ENCODE assay signal across 12 mouse cellular contexts in the genomic region with DNA sequence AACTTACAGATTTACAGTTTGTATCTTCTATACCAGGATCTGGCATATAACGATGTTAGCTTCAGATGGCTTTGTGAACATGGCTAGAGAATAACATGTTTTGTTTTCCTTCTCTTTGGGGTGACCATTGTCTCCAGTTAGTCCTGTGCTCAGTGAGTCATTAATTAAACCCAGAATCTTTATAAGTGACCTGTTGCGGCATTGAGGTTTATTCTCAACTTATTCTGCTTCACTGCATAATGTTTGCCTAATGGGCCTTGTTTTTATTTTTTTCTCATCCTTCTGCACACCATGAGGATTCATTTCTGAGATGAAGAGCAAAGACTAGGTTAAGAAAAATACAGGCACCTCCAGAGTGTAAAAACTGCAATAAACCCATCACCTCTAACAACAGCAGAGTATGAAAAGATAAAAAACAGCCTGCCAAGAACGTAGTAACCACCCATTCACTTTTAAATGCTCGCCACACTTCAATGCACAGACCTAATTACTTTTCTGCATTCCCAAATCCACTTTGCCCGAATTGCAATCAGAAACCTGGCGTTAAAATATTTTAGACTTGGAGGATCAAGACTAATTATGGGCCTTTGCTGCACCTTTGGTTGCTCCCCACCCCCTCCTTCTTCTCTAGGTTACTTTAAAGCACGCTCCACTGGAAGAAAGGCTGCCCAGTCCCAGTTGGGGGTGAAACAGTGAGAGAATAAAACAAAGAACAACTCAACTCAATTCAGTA.
DNase-seq lines count a peak whose midpoint lies in the region; ATAC-seq lines count a peak whose summit lies in the region.
"Had no signal": no experiment of that assay in that cellular context is flagged by ENCODE, and none has a peak within 500 bp of the region (broad histone marks: within the 10 kb centered on the region; RNA-seq: fewer than 3 reads in every experiment).

No protein-coding gene starts in this region.

- 40% methylated on average over 7 of the region's 7 CpGs for WGBS in embryonic facial prominence, embryonic 14.5 days
- 14% methylated on average over 7 of the region's 7 CpGs for WGBS in midbrain, embryonic 10.5 days

- ATAC-seq in embryonic facial prominence, embryonic 14.5 days (ENCODE audit: low read depth): peak; percentile 87; the same call in 1 of the 2 replicates
- no peak for ATAC-seq in megakaryocyte-erythroid progenitor cell, adult 5-6 weeks (replicated peaks; ENCODE audit: low FRiP score, low TSS enrichment, poor library complexity, severe bottlenecking)
- ATAC-seq: liver, postnatal 0 days had no signal

- H3K27me3 ChIP-seq in embryonic facial prominence, embryonic 14.5 days (replicated peaks; ENCODE audit: control insufficient read depth, insufficient read depth, low read length): no peaks in the 10 kb centered on the region
- no peaks in the 10 kb centered on the region for H3K27me3 ChIP-seq in midbrain, embryonic 10.5 days (ENCODE audit: low read depth, poor library complexity, severe bottlenecking)
- H3K27me3 ChIP-seq: heart, embryonic 12.5 days had no signal

- DNase-seq in R1 (ENCODE audit: low read depth, low spot score): peak; percentile 3
- peak; percentile 71 for DNase-seq in embryonic facial prominence, embryonic 14.5 days (ENCODE audit: low spot score)
- DNase-seq in kidney, adult 18-20 months: peak; percentile 3
- DNase-seq in midbrain, embryonic 10.5 days (ENCODE audit: low spot score): peak; percentile 31
- DNase-seq in heart, postnatal 14 days: no peak
- DNase-seq in ovary, postnatal 14 days (ENCODE audit: low spot score): no peak
- DNase-seq in left cerebral cortex, postnatal 36 days (ENCODE audit: low spot score in 2 of 2): no peak
- DNase-seq: cerebellum, adult 18-20 months; liver, postnatal 0 days had no signal

- no peaks in the 10 kb centered on the region for H3K9me3 ChIP-seq in embryonic facial prominence, embryonic 14.5 days (ENCODE audit: control insufficient read depth, low read length)
- H3K9me3 ChIP-seq in midbrain, embryonic 10.5 days (replicated peaks): no peaks in the 10 kb centered on the region
- H3K9me3 ChIP-seq: heart, embryonic 12.5 days had no signal

- no peak overlapping the region for H3K9ac ChIP-seq in embryonic facial prominence, embryonic 14.5 days (ENCODE audit: low read depth, low read length)
- H3K9ac ChIP-seq: heart, embryonic 12.5 days; liver, postnatal 0 days had no signal

- H3K4me1 ChIP-seq in embryonic facial prominence, embryonic 14.5 days (ENCODE audit: control insufficient read depth, insufficient read depth, low read length): no peaks in the 10 kb centered on the region
- H3K4me1 ChIP-seq in midbrain, embryonic 10.5 days: peaks cover 78% of the 10 kb centered on the region
- H3K4me1 ChIP-seq: heart, embryonic 12.5 days had no signal

- no peak overlapping the region for H3K27ac ChIP-seq in embryonic facial prominence, embryonic 14.5 days (replicated peaks; ENCODE audit: low read depth, low read length)
- peak overlapping the region; percentile 74 for H3K27ac ChIP-seq in midbrain, embryonic 10.5 days (replicated peaks)

- no peaks in the 10 kb centered on the region for H3K36me3 ChIP-seq in embryonic facial prominence, embryonic 14.5 days (ENCODE audit: control insufficient read depth, insufficient read depth, low read length)
- no peaks in the 10 kb centered on the region for H3K36me3 ChIP-seq in midbrain, embryonic 10.5 days
- H3K36me3 ChIP-seq: heart, embryonic 12.5 days had no signal

- no peak overlapping the region for H3K4me3 ChIP-seq in embryonic facial prominence, embryonic 14.5 days (ENCODE audit: low read depth, low read length)
- no peak overlapping the region for H3K4me3 ChIP-seq in midbrain, embryonic 10.5 days
- H3K4me3 ChIP-seq: heart, embryonic 12.5 days; myocyte had no signal

- intact Hi-C loops in heart, postnatal 14 days (cut with DNase I): no loop called here
- intact Hi-C loops in left cerebral cortex, postnatal 36 days (cut with DNase I): no loop called here

- H3K4me2 ChIP-seq in embryonic facial prominence, embryonic 14.5 days (ENCODE audit: low read depth, low read length): no peak overlapping the region
- H3K4me2 ChIP-seq: heart, embryonic 12.5 days had no signal

Comparison
In these comparisons a context has a peak if more than half of its experiments do, and no peak if none do; other contexts are left out.
1. DNase-seq: peak in R1 (single experiment), embryonic facial prominence, embryonic 14.5 days (single experiment), kidney, adult 18-20 months (single experiment) and midbrain, embryonic 10.5 days (single experiment); none in heart, postnatal 14 days (0 of 2), ovary, postnatal 14 days (single experiment) and left cerebral cortex, postnatal 36 days (0 of 2).